Mouse (Mus musculus): ENCODE measurements around the gene Lrpprc.

DNA sequence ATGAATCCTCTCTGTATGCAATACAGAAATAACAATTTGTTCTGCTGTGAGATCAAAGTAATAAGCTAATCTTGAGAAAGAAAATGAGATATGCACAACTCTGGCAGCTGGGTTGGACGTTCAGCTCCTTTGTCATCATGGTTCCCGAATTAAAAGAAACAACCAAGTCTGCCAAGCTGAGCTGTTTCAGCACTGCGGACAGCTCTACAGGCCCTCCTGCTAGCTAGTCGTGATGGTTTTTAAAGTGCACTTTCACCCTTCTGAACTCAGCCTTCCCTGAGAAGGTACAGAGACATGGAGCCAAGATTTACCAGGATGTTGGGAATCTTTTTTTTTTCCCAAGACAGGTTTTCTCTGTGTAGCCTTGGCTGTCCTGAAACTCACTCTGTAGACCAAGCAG lies 30.0 kb upstream of the Lrpprc start:
- no peak for TF ChIP-seq CTCF (IDR thresholded peaks at IDR 0.05; ENCODE audit: borderline replicate concordance, control insufficient read depth, extremely low read depth, insufficient read depth, low read length, poor library complexity)
- TF ChIP-seq POLR2A (IDR thresholded peaks at IDR 0.05; ENCODE audit: control insufficient read depth, extremely low read depth, insufficient read depth, low read length, poor library complexity) = no peak

Measured in thymus, adult 2 months (tissue).